Mouse (Mus musculus) kidney, embryonic 14.5 days (tissue): Measurements from ENCODE around the gene Rad51b. TPM values are rescaled to one million over a fixed set of nuclear protein-coding genes. Genes with fewer than 3 reads are reported as not detected.

ENCODE experiments used
- ATAC-seq: fragments of 200-750 bp; cut with Nextera tagmentation; 2 replicates; pipeline ENCODE4 v1.8.0; 2017; ENCODE audit warnings: moderate number of reproducible peaks, mild to moderate bottlenecking, moderate TSS enrichment, moderate library complexity; ENCODE audit not compliant: low FRiP score, low TSS enrichment
- H3K27ac ChIP-seq: fragments of 300-500 bp; sonication (generic); 2 replicates; pipeline ENCODE4 v1.5.1; 2014; ENCODE audit warnings: low read depth, mild to moderate bottlenecking, low read length, moderate library complexity, mixed read lengths
- H3K27me3 ChIP-seq: fragments of 300-500 bp; sonication (generic); 2 replicates; pipeline ENCODE4 v1.6.1; 2014; ENCODE audit warnings: mild to moderate bottlenecking, low read length; ENCODE audit not compliant: control insufficient read depth, insufficient read depth
- H3K36me3 ChIP-seq: fragments of 300-500 bp; sonication (generic); 2 replicates; pipeline ENCODE4 v1.6.1; 2014; ENCODE audit warnings: low read length, mixed read lengths; ENCODE audit not compliant: control insufficient read depth, insufficient read depth
- H3K4me1 ChIP-seq: fragments of 300-500 bp; sonication (generic); 2 replicates; pipeline ENCODE4 v1.6.1; 2014; ENCODE audit warnings: low read length, mixed read lengths; ENCODE audit not compliant: control insufficient read depth, insufficient read depth
- H3K4me2 ChIP-seq: fragments of 300-500 bp; sonication (generic); replicated peaks from 2 replicates; pipeline ENCODE4 v1.6.1; 2014; ENCODE audit warnings: low read depth, mild to moderate bottlenecking, low read length
- H3K4me3 ChIP-seq: fragments of 300-500 bp; sonication (generic); 2 replicates; pipeline ENCODE4 v1.5.1; 2014; ENCODE audit warnings: mild to moderate bottlenecking, low read length
- H3K9ac ChIP-seq: fragments of 300-500 bp; sonication (generic); 2 replicates; pipeline ENCODE4 v1.6.1; 2014; ENCODE audit warnings: low read depth, mild to moderate bottlenecking, low read length, moderate library complexity
- H3K9me3 ChIP-seq: fragments of 300-500 bp; sonication (generic); 2 replicates; pipeline ENCODE4 v1.6.1; 2016; ENCODE audit warnings: low read length; ENCODE audit not compliant: control insufficient read depth
- WGBS: fragments of 180-500 bp; shearing (Covaris S2); extraction: QIAGEN DNeasy Blood & Tissue Kit; methylation state at CpG from one replicate; pipeline ENCODE4 v1.1.7; 2014; 5-methylcytosine and 5-hydroxymethylcytosine counted together
- polyA plus RNA-seq: library from polyadenylated mRNA; unstranded; fragments of >200 nt; fragmentation: Nextera tagmentation; extraction: Ambion mirVana; gene quantifications from 2 replicates; pipeline ENCODE4 v1.2.1, GENCODE M21; 2014

The Rad51b gene
- polyA plus RNA-seq, 1 experiment from 2014 or later: 7.2 TPM

GRCm38 (mm10) chr12:79719091-79719846, 422.2 kb downstream of the Rad51b start:
- Histone ChIP-seq H3K27ac (peak overlapping the region; percentile 66; the same call in 1 of the 2 replicates), H3K4me3 (no peak overlapping the region), H3K36me3 (no peaks in the 10 kb centered on the region), H3K9ac (no peak overlapping the region), H3K4me1 (peaks cover 29% of the 10 kb centered on the region), H3K27me3 (no peaks in the 10 kb centered on the region), H3K4me2 (no peak overlapping the region), H3K9me3 (no peaks in the 10 kb centered on the region)
- ATAC-seq: no peak
- WGBS: 46% methylated on average over 10 of the region's 10 CpGs

GRCm38 (mm10) chr12:79719847-79720201, 422.7 kb downstream of the Rad51b start:
- Histone ChIP-seq H3K36me3 (no peaks in the 10 kb centered on the region), H3K27me3 (no peaks in the 10 kb centered on the region), H3K9me3 (no peaks in the 10 kb centered on the region), H3K4me3 (no peak overlapping the region), H3K27ac (peak overlapping the region; percentile 66; the same call in 1 of the 2 replicates), H3K4me1 (peaks cover 25% of the 10 kb centered on the region), H3K4me2 (no peak overlapping the region), H3K9ac (no peak overlapping the region)
- ATAC-seq: no peak
- WGBS: 58% methylated on average over 1 of the region's 1 CpGs

GRCm38 (mm10) chr12:79724875-79725274, 427.8 kb downstream of the Rad51b start:
- Histone ChIP-seq H3K36me3 (no peaks in the 10 kb centered on the region), H3K27ac (no peak overlapping the region), H3K27me3 (no peaks in the 10 kb centered on the region), H3K9ac (no peak overlapping the region), H3K4me2 (no peak overlapping the region), H3K4me1 (no peaks in the 10 kb centered on the region), H3K9me3 (peaks cover 14% of the 10 kb centered on the region), H3K4me3 (no peak overlapping the region)
- ATAC-seq: no peak

GRCm38 (mm10) chr12:79725711-79726110, 428.6 kb downstream of the Rad51b start:
- Histone ChIP-seq H3K9ac (no peak overlapping the region), H3K9me3 (peaks cover 14% of the 10 kb centered on the region), H3K27me3 (no peaks in the 10 kb centered on the region), H3K4me2 (no peak overlapping the region), H3K36me3 (no peaks in the 10 kb centered on the region), H3K4me3 (no peak overlapping the region), H3K4me1 (no peaks in the 10 kb centered on the region), H3K27ac (no peak overlapping the region)
- ATAC-seq: no peak

- Histone ChIP-seq H3K27ac (no peak overlapping the region), H3K4me3 (no peak overlapping the region), H3K9ac (no peak overlapping the region), H3K9me3 (peaks cover 14% of the 10 kb centered on the region), H3K4me1 (no peaks in the 10 kb centered on the region), H3K36me3 (no peaks in the 10 kb centered on the region), H3K4me2 (no peak overlapping the region), H3K27me3 (no peaks in the 10 kb centered on the region)
- whole genome bisulfite sequencing: 71% methylated on average over 2 of the region's 2 CpGs
- no peak for ATAC-seq
Observed at GRCm38 (mm10) chr12:79726116-79726515, 429.0 kb downstream of the Rad51b start.

- Histone ChIP-seq H3K4me1 (no peaks in the 10 kb centered on the region), H3K4me3 (no peak overlapping the region), H3K9ac (no peak overlapping the region), H3K27me3 (no peaks in the 10 kb centered on the region), H3K9me3 (peaks cover 14% of the 10 kb centered on the region), H3K4me2 (no peak overlapping the region), H3K27ac (no peak overlapping the region), H3K36me3 (no peaks in the 10 kb centered on the region)
- ATAC-seq: no peak
Observed at GRCm38 (mm10) chr12:79726959-79727358, 429.9 kb downstream of the Rad51b start.

GRCm38 (mm10) chr12:79729926-79730506, 432.9 kb downstream of the Rad51b start:
- no peak overlapping the region for H3K9ac ChIP-seq
- H3K36me3 ChIP-seq: no peaks in the 10 kb centered on the region
- no peak overlapping the region for H3K4me3 ChIP-seq
- ATAC-seq: no peak
- peaks cover 14% of the 10 kb centered on the region for H3K9me3 ChIP-seq
- no peaks in the 10 kb centered on the region for H3K27me3 ChIP-seq
- H3K4me1 ChIP-seq: peaks cover 3% of the 10 kb centered on the region
- WGBS: 59% methylated on average over 5 of the region's 5 CpGs
- no peak overlapping the region for H3K27ac ChIP-seq
- no peak overlapping the region for H3K4me2 ChIP-seq

- Histone ChIP-seq H3K9ac (no peak overlapping the region), H3K9me3 (peaks cover 14% of the 10 kb centered on the region), H3K36me3 (no peaks in the 10 kb centered on the region), H3K4me2 (no peak overlapping the region), H3K4me1 (peaks cover 3% of the 10 kb centered on the region), H3K27ac (no peak overlapping the region), H3K4me3 (no peak overlapping the region), H3K27me3 (no peaks in the 10 kb centered on the region)
- ATAC-seq: no peak
- 94% methylated on average over 6 of the region's 6 CpGs for WGBS
Observed at GRCm38 (mm10) chr12:79731905-79732304, 434.8 kb downstream of the Rad51b start.

- no peak for ATAC-seq
- 70% methylated on average over 12 of the region's 12 CpGs for WGBS
- Histone ChIP-seq H3K9me3 (peaks cover 14% of the 10 kb centered on the region), H3K27me3 (no peaks in the 10 kb centered on the region), H3K4me1 (peaks cover 3% of the 10 kb centered on the region), H3K4me2 (no peak overlapping the region), H3K36me3 (no peaks in the 10 kb centered on the region), H3K4me3 (no peak overlapping the region), H3K27ac (no peak overlapping the region), H3K9ac (no peak overlapping the region)
Observed at GRCm38 (mm10) chr12:79732355-79733115, 435.5 kb downstream of the Rad51b start.
